Comparison of ENCODE assay signal across 33 mouse cellular contexts in the genomic region with DNA sequence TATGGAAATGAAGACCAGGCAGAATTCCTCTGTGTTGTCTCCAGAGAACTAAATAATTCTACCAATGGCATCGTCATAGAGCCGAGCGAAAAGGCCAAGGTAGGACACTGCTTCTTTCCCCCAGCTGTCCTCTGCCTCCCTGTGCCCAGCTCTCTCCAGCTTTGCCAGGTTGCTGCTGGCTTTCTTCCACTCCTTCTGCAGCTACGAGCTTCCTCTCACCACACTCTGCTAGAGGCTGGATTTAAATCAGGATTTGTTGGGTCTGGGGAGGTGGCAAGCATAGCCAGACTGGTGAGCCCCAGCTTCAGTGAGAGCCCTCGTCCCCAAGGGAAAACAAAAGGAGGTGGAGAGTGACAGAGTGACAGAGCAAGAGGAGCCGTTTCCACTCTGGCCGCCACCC. TPM values are rescaled to one million over a fixed set of nuclear protein-coding genes. Genes with fewer than 3 reads are reported as not detected.
A peak's percentile ranks its signal among the peaks of the same experiment; 100 is the strongest.
DNase-seq lines count a peak whose midpoint lies in the region; ATAC-seq and TF ChIP-seq lines count a peak whose summit lies in the region.
"Had no signal": no experiment of that assay in that cellular context is flagged by ENCODE, and none has a peak within 500 bp of the region (broad histone marks: within the 10 kb centered on the region; RNA-seq: fewer than 3 reads in every experiment).

No protein-coding gene starts in this region.

- peak overlapping the region; percentile 68 for H3K27ac ChIP-seq in left cerebral cortex, adult 2 months
- H3K27ac ChIP-seq: embryonic facial prominence, embryonic 15.5 days; intestine, embryonic 15.5 days; limb, embryonic 15.5 days; liver, embryonic 14.5 days; midbrain, embryonic 12.5 days; neural tube, embryonic 12.5 days; stomach, embryonic 15.5 days had no signal

- peak; percentile 48 for ATAC-seq in frontal cortex, adult (ENCODE audit: low TSS enrichment)
- no peak for ATAC-seq in activated CD4-positive, CD25-positive, alpha-beta regulatory T cell, adult 4 months
- ATAC-seq: forebrain, embryonic 16.5 days; hindbrain, embryonic 16.5 days; intestine, embryonic 15.5 days had no signal

- intact Hi-C loops in left cerebral cortex, adult 2 months (cut with DNase I): loop anchor here (5.0 kb wide), 1 partner anchor 108 kb away; a partner anchor contains a TSS
- intact Hi-C loops in left cerebral cortex, postnatal 14 days (cut with DNase I): loop anchor here (2.0 kb wide), 1 partner anchor 45 kb away; a partner anchor contains a TSS

- DNase-seq in frontal cortex, postnatal 36 days (ENCODE audit: low spot score in 2 of 2): no peak
- no peak for DNase-seq in left cerebral cortex, adult 2 months (ENCODE audit: extremely low spot score in 1 of 2, low spot score in 2 of 2)
- no peak for DNase-seq in left cerebral cortex, postnatal 14 days (ENCODE audit: low spot score in 2 of 2)
- DNase-seq in cerebellum, adult 18-20 months: peak; percentile 52 to 64
- DNase-seq in cerebellum, adult 9-10 months: peak; percentile 71
- DNase-seq in urinary bladder, postnatal 4 days (ENCODE audit: low spot score in 2 of 2): no peak
- DNase-seq: adrenal gland, postnatal 25 days; B cell, adult 2 months; kidney, adult 8-10 months; kidney, postnatal 10 days; layer of hippocampus, postnatal 36 days; left cerebral cortex, postnatal 4 days; lung, embryonic 14.5 days; thymus, postnatal 4 days had no signal

- H3K4me3 ChIP-seq in left cerebral cortex, adult 2 months: no peak overlapping the region
- H3K4me3 ChIP-seq: embryonic facial prominence, embryonic 15.5 days; heart, embryonic 12.5 days; hindbrain, embryonic 10.5 days; intestine, embryonic 15.5 days; limb, embryonic 15.5 days; midbrain, embryonic 12.5 days; neural tube, embryonic 12.5 days; stomach, embryonic 15.5 days had no signal

- TF ChIP-seq CTCF in left cerebral cortex, adult 2 months (IDR thresholded peaks at IDR 0.05): no peak

RNA-seq across cellular contexts. Expression of a gene that starts 9.4 kb away (rescaled TPM):
- total RNA-seq in left cerebral cortex, adult 2 months (2021): 10 to 100 TPM; 72.4 to 76.2 TPM
- total RNA-seq in left cerebral cortex, postnatal 14 days (2021): 10 to 100 TPM; 65.5 to 66.2 TPM
- polyA plus RNA-seq in activated CD4-positive, CD25-positive, alpha-beta regulatory T cell, adult 4 months (2017; shearing (Covaris generic)): 10 to 100 TPM in 1 of 2 experiments, 1 to 10 TPM in 1; 6.9 to 12.2 TPM

RNA-seq across cellular contexts. Expression of a gene that starts 9.5 kb away (rescaled TPM):
- total RNA-seq in left cerebral cortex, adult 2 months (2021): 100 to 1,000 TPM; 436 to 465 TPM
- total RNA-seq in left cerebral cortex, postnatal 14 days (2021): 100 to 1,000 TPM; 423 to 448 TPM
- polyA plus RNA-seq in activated CD4-positive, CD25-positive, alpha-beta regulatory T cell, adult 4 months (2017; shearing (Covaris generic)): 100 to 1,000 TPM; 705 to 855 TPM

RNA-seq across cellular contexts. Expression of a gene that starts 11.0 kb away (rescaled TPM):
- under 1 TPM in 1 of 2 experiments, not detected in 1; 0.16 TPM for total RNA-seq in left cerebral cortex, adult 2 months (2021)
- not detected for total RNA-seq in left cerebral cortex, postnatal 14 days (2021)
- not detected for polyA plus RNA-seq in activated CD4-positive, CD25-positive, alpha-beta regulatory T cell, adult 4 months (2017; shearing (Covaris generic))
- total RNA-seq: common myeloid progenitor, adult 5-6 weeks; granulocyte monocyte progenitor cell, adult 5-6 weeks; heart, postnatal 10 days; layer of hippocampus, adult 18-20 months; layer of hippocampus, postnatal 36 days; megakaryocyte, adult 5-6 weeks; MEL had no signal
- polyA plus RNA-seq: embryonic facial prominence, embryonic 15.5 days; forebrain, embryonic 16.5 days; limb, embryonic 15.5 days; lung, embryonic 14.5 days; midbrain, embryonic 12.5 days; neural tube, embryonic 12.5 days had no signal

RNA-seq across cellular contexts. Expression of a gene that starts 25.8 kb away (rescaled TPM):
- 100 to 1,000 TPM; 113 to 118 TPM for total RNA-seq in left cerebral cortex, adult 2 months (2021)
- total RNA-seq in left cerebral cortex, postnatal 14 days (2021): 100 to 1,000 TPM; 101 to 112 TPM
- 100 to 1,000 TPM; 206 to 214 TPM for polyA plus RNA-seq in activated CD4-positive, CD25-positive, alpha-beta regulatory T cell, adult 4 months (2017; shearing (Covaris generic))

RNA-seq across cellular contexts. Expression of a gene that starts 33.0 kb away (rescaled TPM):
- total RNA-seq in left cerebral cortex, adult 2 months (2021): not detected
- under 1 TPM in 1 of 2 experiments, not detected in 1; 0.15 TPM for total RNA-seq in left cerebral cortex, postnatal 14 days (2021)
- polyA plus RNA-seq in activated CD4-positive, CD25-positive, alpha-beta regulatory T cell, adult 4 months (2017; shearing (Covaris generic)): 1 to 10 TPM; 2.9 to 3.1 TPM
- total RNA-seq: adrenal gland, postnatal 25 days; common myeloid progenitor, adult 5-6 weeks; granulocyte monocyte progenitor cell, adult 5-6 weeks; layer of hippocampus, adult 18-20 months; layer of hippocampus, postnatal 36 days; left cerebral cortex, postnatal 4 days; MEL had no signal
- polyA plus RNA-seq: forebrain, embryonic 16.5 days; heart, embryonic 12.5 days; hindbrain, embryonic 10.5 days; limb, embryonic 15.5 days had no signal

Comparison
In these comparisons a context has a peak if more than half of its experiments do, and no peak if none do; other contexts are left out.
1. DNase-seq: peak in cerebellum, adult 18-20 months (2 of 2) and cerebellum, adult 9-10 months (single experiment); none in frontal cortex, postnatal 36 days (0 of 2), left cerebral cortex, adult 2 months (0 of 2), left cerebral cortex, postnatal 14 days (0 of 2) and urinary bladder, postnatal 4 days (0 of 2).